Mouse (Mus musculus): ENCODE results near the gene Zc3h13. TPM values are rescaled to one million over a fixed set of nuclear protein-coding genes. Genes with fewer than 3 reads are reported as not detected.

The Zc3h13 gene
- total and polyA plus RNA-seq, 3 experiments = 17.7 to 38.5 (median 18.8) TPM

DNA sequence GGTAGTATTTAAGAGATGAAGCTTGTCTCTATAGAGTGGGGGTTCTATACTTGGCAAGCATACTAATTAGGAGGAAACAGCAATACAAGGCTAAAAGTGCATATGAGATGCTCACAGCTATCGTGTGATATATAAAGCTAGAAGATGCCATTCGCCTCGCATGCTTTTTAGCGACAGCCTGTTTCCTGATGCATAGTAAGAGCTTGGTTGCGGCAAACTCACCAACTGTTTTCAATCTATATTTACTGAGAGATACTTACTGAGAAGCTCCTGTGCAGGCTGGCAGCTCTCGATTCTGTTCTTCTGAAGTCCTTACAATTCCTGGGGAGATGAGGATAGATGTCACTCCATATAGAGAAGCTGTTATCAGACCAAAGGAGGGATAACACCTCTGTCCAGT, 4.5 kb upstream of the Zc3h13 start:
- Histone ChIP-seq H3K4me2 (ENCODE audit: insufficient read depth, low read depth, poor library complexity, severe bottlenecking) (no peak overlapping the region), H3K4me1 (ENCODE audit: control insufficient read depth in 1 of 2, insufficient read depth in 2 of 2) (peaks cover 0 to 3% of the 10 kb centered on the region in 2 experiments; a peak in 1 of 4 replicates), H3K36me3 (replicated peaks in 1 of 2; ENCODE audit: control insufficient read depth in 1 of 2, insufficient read depth in 1 of 2, low read length in 1 of 2) (no peaks in the 10 kb centered on the region), H3K9ac (ENCODE audit: insufficient read depth, low read depth) (no peak overlapping the region), H3K27me3 (replicated peaks) (peaks cover 31% of the 10 kb centered on the region), H3K79me2 (replicated peaks; ENCODE audit: control insufficient read depth, extremely low read depth, insufficient read depth, poor library complexity, severe bottlenecking) (peaks cover 4% of the 10 kb centered on the region), H3K27ac (ENCODE audit: insufficient read depth, low read depth) (no peak overlapping the region), H3K9me3 (replicated peaks; ENCODE audit: low read length) (no peaks in the 10 kb centered on the region), H3K4me3 (replicated peaks in 1 of 3; ENCODE audit: low read depth in 2 of 3, low read length in 2 of 3, poor library complexity in 1 of 3) (no peak overlapping the region)
- no peak for DNase-seq (ENCODE audit: extremely low read depth)
- in situ Hi-C loops (cut with MboI; ENCODE audit: low pct_ligation_motif_present, low pct_unique_long_range_greater_than_20kb, low sequenced_read_pairs) (no loop called here), dilution Hi-C loops (cut with MboI; ENCODE audit: extremely low pct_ligation_motif_present, extremely low pct_unique_long_range_greater_than_20kb, low sequenced_read_pairs) (no loop called here)
- TF ChIP-seq MAZ (IDR thresholded peaks at IDR 0.05; ENCODE audit: low read depth, low read length) (no peak), UBTF (IDR thresholded peaks at IDR 0.05; ENCODE audit: low read depth, low read length) (no peak), E2F4 (IDR thresholded peaks at IDR 0.05; ENCODE audit: insufficient replicate concordance, low read depth, low read length) (no peak), CHD2 (IDR thresholded peaks at IDR 0.05; ENCODE audit: low read length) (no peak), PAX5 (IDR thresholded peaks at IDR 0.05; ENCODE audit: low read length) (no peak), POLR2AphosphoS2 (IDR thresholded peaks at IDR 0.05; ENCODE audit: low read depth, low read length) (no peak), RAD21 (IDR thresholded peaks at IDR 0.05; ENCODE audit: low read depth, low read length) (no peak), MAFK (IDR thresholded peaks at IDR 0.05; ENCODE audit: insufficient replicate concordance, low read length) (no peak), ZMIZ1 (IDR thresholded peaks at IDR 0.05; ENCODE audit: low read depth, low read length) (no peak), USF2 (conservative IDR thresholded peaks at IDR 0.05; ENCODE audit: low read depth, low read length) (no peak), ZC3H11A (IDR thresholded peaks at IDR 0.05; ENCODE audit: low read depth, low read length) (no peak)

- H3K4me3 ChIP-seq (replicated peaks in 1 of 3; ENCODE audit: low read depth in 2 of 3, low read length in 2 of 3, poor library complexity in 1 of 3) = no peak overlapping the region
- DNase-seq (ENCODE audit: extremely low read depth) = no peak
- peaks cover 0 to 7% of the 10 kb centered on the region in 2 experiments; a peak in 2 of 4 replicates for H3K4me1 ChIP-seq (ENCODE audit: control insufficient read depth in 1 of 2, insufficient read depth in 2 of 2)
- H3K79me2 ChIP-seq (replicated peaks; ENCODE audit: control insufficient read depth, extremely low read depth, insufficient read depth, poor library complexity, severe bottlenecking) = peaks cover 9% of the 10 kb centered on the region
- dilution Hi-C loops (cut with MboI; ENCODE audit: extremely low pct_ligation_motif_present, extremely low pct_unique_long_range_greater_than_20kb, low sequenced_read_pairs) (no loop called here), in situ Hi-C loops (cut with MboI; ENCODE audit: low pct_ligation_motif_present, low pct_unique_long_range_greater_than_20kb, low sequenced_read_pairs) (no loop called here)
- TF ChIP-seq BHLHE40 (IDR thresholded peaks at IDR 0.05; ENCODE audit: low read depth, low read length) (no peak), MAZ (IDR thresholded peaks at IDR 0.05; ENCODE audit: low read depth, low read length) (no peak), CHD1 (IDR thresholded peaks at IDR 0.05; ENCODE audit: low read depth, low read length) (no peak), USF2 (conservative IDR thresholded peaks at IDR 0.05; ENCODE audit: low read depth, low read length) (no peak), CHD2 (IDR thresholded peaks at IDR 0.05; ENCODE audit: low read length) (no peak), MXI1 (IDR thresholded peaks at IDR 0.05; ENCODE audit: low read depth, low read length) (no peak), UBTF (IDR thresholded peaks at IDR 0.05; ENCODE audit: low read depth, low read length) (no peak), ZKSCAN1 (IDR thresholded peaks at IDR 0.05; ENCODE audit: borderline replicate concordance, low read depth, low read length) (no peak), PAX5 (IDR thresholded peaks at IDR 0.05; ENCODE audit: low read length) (no peak), USF1 (IDR thresholded peaks at IDR 0.05; ENCODE audit: low read depth, low read length) (no peak)
- no peak overlapping the region for H3K4me2 ChIP-seq (ENCODE audit: insufficient read depth, low read depth, poor library complexity, severe bottlenecking)
- no peak overlapping the region for H3K27ac ChIP-seq (ENCODE audit: insufficient read depth, low read depth)
- no peaks in the 10 kb centered on the region for H3K36me3 ChIP-seq (replicated peaks in 1 of 2; ENCODE audit: control insufficient read depth in 1 of 2, insufficient read depth in 1 of 2, low read length in 1 of 2)
- no peak overlapping the region for H3K9ac ChIP-seq (ENCODE audit: insufficient read depth, low read depth)
- H3K27me3 ChIP-seq (replicated peaks) = peaks cover 31% of the 10 kb centered on the region
- no peaks in the 10 kb centered on the region for H3K9me3 ChIP-seq (replicated peaks; ENCODE audit: low read length)
Observed at GRCm38 (mm10) chr14:75280406-75280805, 3.8 kb upstream of the Zc3h13 start.
